Mouse (Mus musculus) ovary, adult 18-20 months (tissue): ENCODE measurements around the gene Gm10717.
"Not testable (repeated sequence)": the region's sequence is repeated elsewhere in the genome, so short reads cannot be mapped to it uniquely, and the experiment has no call there.

Experiments
- DNase-seq: peaks from one replicate; pipeline ENCODE4 v3.0.0; 2022; ENCODE audit warnings: low spot score, mixed read lengths

Gene Gm10717

GRCm38 (mm10) chr9:3024912-3025467 is at the start of gene Gm10717:
Gene Gm10717, plus strand, starts transcription at chr9:3025417.
- DNase-seq, result peak; percentile 50

GRCm38 (mm10) chr9:3000445-3000972 is 24.7 kb upstream of the Gm10717 start, which contains the start of gene Gm10722:
Gene Gm10722, plus strand, starts transcription at chr9:3000922.
- peak; percentile 4 for DNase-seq

DNA sequence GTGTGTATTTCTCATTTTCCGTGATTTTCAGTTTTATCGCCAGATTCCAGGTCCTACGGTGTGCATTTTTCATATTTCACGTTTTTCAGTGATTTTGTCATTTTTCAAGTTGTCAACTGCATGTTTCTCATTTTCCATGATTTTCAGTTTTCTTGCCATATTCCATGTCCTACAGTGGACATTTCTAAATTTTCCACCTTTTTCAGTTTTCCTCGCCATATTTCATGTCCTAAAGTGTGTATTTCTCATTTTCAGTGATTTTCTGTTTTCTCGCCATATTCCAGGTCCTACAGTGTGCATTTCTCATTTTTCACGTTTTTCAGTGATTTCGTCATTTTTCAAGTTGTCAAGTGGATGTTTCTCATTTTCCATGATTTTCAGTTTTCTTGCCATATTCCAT is 24.2 kb upstream of the Gm10717 start:
- DNase-seq, result peak; percentile 2

- peak; percentile 90 for DNase-seq
Measured at GRCm38 (mm10) chr9:3001948-3002659, 23.1 kb upstream of the Gm10717 start.

DNA sequence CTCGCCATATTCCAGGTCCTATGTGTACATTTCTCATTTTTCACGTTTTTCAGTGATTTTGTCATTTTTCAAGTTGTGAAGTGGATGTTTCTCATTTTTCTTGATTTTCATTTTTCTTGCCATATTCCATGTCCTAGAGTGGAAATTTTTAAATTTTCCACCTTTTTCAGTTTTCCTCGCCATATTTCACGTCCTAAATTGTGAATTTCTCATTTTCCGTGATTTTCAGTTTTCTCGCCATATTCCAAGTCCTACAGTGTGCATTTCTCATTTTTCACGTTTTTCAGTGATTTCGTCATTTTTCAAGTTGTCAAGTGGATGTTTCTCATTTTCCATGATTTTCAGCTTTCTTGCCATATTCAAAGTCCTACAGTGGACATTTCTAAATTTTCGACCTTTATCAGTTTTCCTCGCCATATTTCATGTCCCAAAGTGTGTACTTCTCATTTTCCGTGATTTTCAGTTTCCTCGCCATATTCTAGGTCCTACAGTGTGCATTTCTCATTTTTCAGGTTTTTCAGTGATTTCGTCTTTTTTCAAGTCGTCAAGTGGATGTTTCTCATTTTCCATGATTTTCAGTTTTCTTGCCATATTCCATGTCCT is 22.3 kb upstream of the Gm10717 start, which contains the start of gene Gm11168:
Gene Gm11168 (plus strand): TSS at position 553 of the 603 bp plus-strand sequence.
- DNase-seq, result not testable (repeated sequence)

DNA sequence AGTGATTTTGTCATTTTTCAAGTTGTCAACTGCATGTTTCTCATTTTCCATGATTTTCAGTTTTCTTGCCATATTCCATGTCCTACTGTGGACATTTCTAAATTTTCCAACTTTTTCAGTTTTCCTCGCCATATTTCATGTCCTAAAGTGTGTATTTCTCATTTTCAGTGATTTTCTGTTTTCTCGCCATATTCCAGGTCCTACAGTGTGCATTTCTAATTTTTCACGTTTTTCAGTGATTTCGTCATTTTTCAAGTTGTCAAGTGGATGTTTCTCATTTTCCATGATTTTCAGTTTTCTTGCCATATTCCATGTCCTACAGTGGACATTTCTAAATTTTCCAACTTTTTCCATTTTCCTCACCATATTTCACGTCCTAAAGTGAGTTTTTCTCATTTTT is 19.0 kb upstream of the Gm10717 start:
- not testable (repeated sequence) for DNase-seq

- DNase-seq, result peak; percentile 86
Measured at GRCm38 (mm10) chr9:3006636-3007035, 18.6 kb upstream of the Gm10717 start.

GRCm38 (mm10) chr9:3007272-3007671 is 17.9 kb upstream of the Gm10717 start:
- not testable (repeated sequence) for DNase-seq

- not testable (repeated sequence) for DNase-seq
Measured at GRCm38 (mm10) chr9:3009331-3009730, 15.9 kb upstream of the Gm10717 start.

GRCm38 (mm10) chr9:3012054-3012621 is 13.1 kb upstream of the Gm10717 start:
- not testable (repeated sequence) for DNase-seq

- not testable (repeated sequence) for DNase-seq
Measured at GRCm38 (mm10) chr9:3012733-3013279, 12.4 kb upstream of the Gm10717 start, which contains the start of gene Gm10721. Gene Gm10721, plus strand, starts transcription at chr9:3013140.

DNA sequence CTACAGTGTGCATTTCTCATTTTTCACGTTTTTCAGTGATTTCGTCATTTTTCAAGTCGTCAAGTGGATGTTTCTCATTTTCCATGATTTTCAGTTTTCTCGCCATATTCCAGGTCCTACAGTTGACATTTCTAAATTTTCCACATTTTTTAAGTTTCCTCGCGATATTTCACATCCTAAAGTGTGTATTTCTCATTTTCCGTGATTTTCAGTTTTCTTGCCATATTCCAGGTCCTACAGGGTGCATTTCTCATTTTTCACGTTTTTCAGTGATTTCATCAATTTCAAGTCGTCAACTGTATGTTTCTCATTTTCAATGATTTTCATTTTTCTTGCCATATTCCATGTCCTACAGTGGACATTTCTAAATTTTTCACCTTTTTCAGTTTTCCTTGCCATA is 9.9 kb upstream of the Gm10717 start, which contains the start of gene Gm10720:
Gene Gm10720 (plus strand): TSS at position 301 of the 400 bp plus-strand sequence.
- DNase-seq, result not testable (repeated sequence)

DNA sequence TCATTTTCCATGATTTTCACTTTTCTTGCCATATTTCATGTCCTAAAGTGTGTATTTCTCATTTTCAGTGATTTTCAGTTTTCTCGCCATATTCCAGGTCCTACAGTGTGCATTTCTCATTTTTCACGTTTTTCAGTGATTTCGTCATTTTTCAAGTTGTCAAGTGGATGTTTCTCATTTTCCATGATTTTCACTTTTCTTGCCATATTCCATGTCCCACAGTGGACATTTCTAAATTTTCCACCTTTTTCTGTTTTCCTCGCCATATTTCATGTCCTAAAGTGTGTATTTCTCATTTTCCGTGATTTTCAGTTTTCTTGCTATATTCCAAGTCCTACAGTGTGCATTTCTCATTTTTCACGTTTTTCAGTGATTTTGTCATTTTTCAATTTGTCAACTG is 9.3 kb upstream of the Gm10717 start:
- not testable (repeated sequence) for DNase-seq

DNA sequence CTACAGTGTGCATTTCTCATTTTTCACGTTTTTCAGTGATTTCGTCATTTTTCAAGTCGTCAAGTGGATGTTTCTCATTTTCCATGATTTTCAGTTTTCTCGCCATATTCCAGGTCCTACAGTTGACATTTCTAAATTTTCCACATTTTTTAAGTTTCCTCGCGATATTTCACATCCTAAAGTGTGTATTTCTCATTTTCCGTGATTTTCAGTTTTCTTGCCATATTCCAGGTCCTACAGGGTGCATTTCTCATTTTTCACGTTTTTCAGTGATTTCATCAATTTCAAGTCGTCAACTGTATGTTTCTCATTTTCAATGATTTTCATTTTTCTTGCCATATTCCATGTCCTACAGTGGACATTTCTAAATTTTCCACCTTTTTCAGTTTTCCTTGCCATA is 8.1 kb upstream of the Gm10717 start, which contains the start of gene Gm10719:
Gene Gm10719 (plus strand): TSS at position 301 of the 400 bp plus-strand sequence.
- DNase-seq, result not testable (repeated sequence)

- DNase-seq, result not testable (repeated sequence)
Measured at GRCm38 (mm10) chr9:3018944-3019343, 6.3 kb upstream of the Gm10717 start.

- peak; percentile 41 for DNase-seq
Measured at GRCm38 (mm10) chr9:3019835-3020727, 5.1 kb upstream of the Gm10717 start.

- peak; percentile 62 for DNase-seq
Measured at GRCm38 (mm10) chr9:3022316-3023008, 2.8 kb upstream of the Gm10717 start.

DNA sequence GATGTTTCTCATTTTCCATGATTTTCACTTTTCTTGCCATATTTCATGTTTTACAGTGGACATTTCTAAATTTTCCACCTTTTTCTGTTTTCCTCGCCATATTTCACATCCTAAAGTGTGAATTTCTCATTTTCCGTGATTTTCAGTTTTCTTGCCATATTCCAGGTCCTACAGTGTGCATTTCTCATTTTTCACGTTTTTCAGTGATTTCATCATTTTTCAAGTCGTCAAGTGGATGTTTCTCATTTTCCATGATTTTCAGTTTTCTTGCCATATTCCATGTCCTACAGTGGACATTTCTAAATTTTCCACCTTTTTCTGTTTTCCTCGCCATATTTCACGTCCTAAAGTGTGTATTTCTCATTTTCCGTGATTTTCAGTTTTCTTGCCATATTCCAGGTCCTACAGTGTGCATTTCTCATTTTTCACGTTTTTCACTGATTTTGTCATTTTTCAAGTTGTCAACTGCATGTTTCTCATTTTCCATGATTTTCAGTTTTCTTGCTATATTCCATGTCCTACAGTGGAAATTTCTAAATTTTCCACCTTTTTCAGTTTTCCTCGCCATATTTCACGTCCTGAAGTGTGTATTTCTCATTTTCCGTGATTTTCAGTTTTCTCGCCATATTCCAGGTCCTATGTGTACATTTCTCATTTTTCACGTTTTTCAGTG is 1.8 kb upstream of the Gm10717 start, which contains the start of gene Gm10718:
Gene Gm10718 (plus strand): TSS at position 236 of the 673 bp plus-strand sequence.
- peak; percentile 2 for DNase-seq

DNA sequence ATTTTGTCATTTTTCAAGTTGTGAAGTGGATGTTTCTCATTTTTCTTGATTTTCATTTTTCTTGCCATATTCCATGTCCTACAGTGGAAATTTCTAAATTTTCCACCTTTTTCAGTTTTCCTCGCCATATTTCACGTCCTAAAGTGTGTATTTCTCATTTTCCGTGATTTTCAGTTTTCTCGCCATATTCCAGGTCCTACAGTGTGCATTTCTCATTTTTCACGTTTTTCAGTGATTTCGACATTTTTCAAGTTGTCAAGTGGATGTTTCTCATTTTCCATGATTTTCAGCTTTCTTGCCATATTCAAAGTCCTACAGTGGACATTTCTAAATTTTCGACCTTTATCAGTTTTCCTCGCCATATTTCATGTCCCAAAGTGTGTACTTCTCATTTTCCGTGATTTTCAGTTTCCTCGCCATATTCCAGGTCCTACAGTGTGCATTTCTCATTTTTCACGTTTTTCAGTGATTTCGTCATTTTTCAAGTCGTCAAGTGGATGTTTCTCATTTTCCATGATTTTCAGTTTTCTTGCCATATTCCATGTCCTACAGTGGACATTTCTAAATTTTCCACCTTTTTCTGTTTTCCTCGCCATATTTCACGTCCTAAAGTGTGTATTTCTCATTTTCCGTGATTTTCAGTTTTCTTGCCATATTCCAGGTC is 1.1 kb upstream of the Gm10717 start:
- DNase-seq, result peak; percentile 83
